Mouse (Mus musculus) megakaryocyte, embryonic 14.5 days (primary cell): ENCODE measurements around the gene Adcy4.

ENCODE experiments used
- FLI1 ChIP-seq: IDR thresholded peaks from 2 replicates; pipeline ENCODE4 v1.6.1; 2012; ENCODE audit warnings: low read length, inconsistent platforms, mixed read lengths
- GATA1 ChIP-seq: IDR thresholded peaks from 3 replicates; pipeline ENCODE4 v1.6.1; 2012; ENCODE audit warnings: mixed read lengths, low read length, inconsistent platforms, borderline replicate concordance

DNA sequence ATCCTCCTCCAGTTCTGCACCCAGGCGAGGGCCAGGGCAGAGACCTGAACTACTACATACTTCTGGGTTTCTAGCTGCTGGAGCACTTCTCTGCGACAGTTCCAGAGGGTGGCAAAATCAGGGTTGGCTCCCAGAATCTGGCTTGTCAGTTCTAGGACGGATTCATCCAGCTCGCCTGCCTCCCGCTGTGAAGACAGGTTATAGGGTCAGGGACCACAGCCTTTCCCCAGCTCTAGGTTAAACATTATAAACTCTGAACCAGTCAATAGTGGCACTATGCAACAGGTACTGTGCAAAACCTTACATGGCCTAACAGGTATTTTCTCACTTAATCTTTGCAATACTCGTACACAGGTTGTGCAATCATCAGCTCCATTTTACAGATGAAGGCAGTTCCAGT is 62.8 kb downstream of the Adcy4 start:
- no peak for TF ChIP-seq GATA1
- TF ChIP-seq FLI1, result no peak
